9 mouse cellular contexts compared by ENCODE assay signal in the genomic region with DNA sequence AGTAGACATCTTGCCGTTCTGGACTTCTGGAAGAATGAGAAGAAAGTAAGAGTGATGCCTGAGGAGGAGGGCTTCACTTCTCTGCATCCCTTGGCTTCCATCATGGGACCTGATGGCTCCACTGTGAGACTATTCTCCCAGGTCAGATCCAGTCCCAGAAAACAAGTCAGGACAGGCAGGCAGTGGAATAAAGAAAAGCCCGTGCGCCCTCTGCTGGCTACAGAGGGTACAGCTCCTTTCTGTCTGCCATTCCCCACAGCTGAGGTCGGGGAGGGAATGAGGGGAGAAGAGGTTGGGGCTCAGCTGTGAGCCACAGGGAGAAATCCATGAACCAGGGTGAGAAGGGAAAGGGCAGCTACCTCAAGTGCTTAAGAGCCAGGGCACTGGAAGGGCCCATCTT. TPM values are rescaled to one million over a fixed set of nuclear protein-coding genes. Genes with fewer than 3 reads are reported as not detected.
A peak's percentile ranks its signal among the peaks of the same experiment; 100 is the strongest.
DNase-seq lines count a peak whose midpoint lies in the region; ATAC-seq and TF ChIP-seq lines count a peak whose summit lies in the region.
"Had no signal": no experiment of that assay in that cellular context is flagged by ENCODE, and none has a peak within 500 bp of the region (broad histone marks: within the 10 kb centered on the region; RNA-seq: fewer than 3 reads in every experiment).

No protein-coding gene starts in this region.

- H3K27me3 ChIP-seq in forebrain, embryonic 14.5 days (replicated peaks; ENCODE audit: control insufficient read depth, insufficient read depth, low read length): no peaks in the 10 kb centered on the region
- H3K27me3 ChIP-seq in liver, embryonic 14.5 days (ENCODE audit: control insufficient read depth, insufficient read depth, low read length): no peaks in the 10 kb centered on the region
- H3K27me3 ChIP-seq: heart, embryonic 15.5 days had no signal

- peak; percentile 97 for TF ChIP-seq CTCF in liver, embryonic 14.5 days (IDR thresholded peaks at IDR 0.05; ENCODE audit: low read depth)

- H3K4me2 ChIP-seq in forebrain, embryonic 14.5 days (ENCODE audit: low read length): no peak overlapping the region
- H3K4me2 ChIP-seq in liver, embryonic 14.5 days (ENCODE audit: low read depth): no peak overlapping the region
- H3K4me2 ChIP-seq: heart, embryonic 15.5 days had no signal

- H3K4me1 ChIP-seq in forebrain, embryonic 14.5 days (ENCODE audit: control insufficient read depth, insufficient read depth, low read length): peaks cover 15% of the 10 kb centered on the region
- H3K4me1 ChIP-seq in liver, embryonic 14.5 days (replicated peaks; ENCODE audit: control insufficient read depth in 2 of 2, insufficient read depth in 2 of 2, low read length in 1 of 2): no peaks in the 10 kb centered on the region

- no peak for TF ChIP-seq EP300 in liver, embryonic 14.5 days (IDR thresholded peaks at IDR 0.05; ENCODE audit: low read depth)

- H3K27ac ChIP-seq in forebrain, embryonic 14.5 days (ENCODE audit: low read depth, low read length): peak overlapping the region; percentile 5; the same call in 1 of the 2 replicates
- no peak overlapping the region for H3K27ac ChIP-seq in liver, embryonic 14.5 days
- H3K27ac ChIP-seq: heart, embryonic 15.5 days had no signal

- no peak overlapping the region for H3K4me3 ChIP-seq in forebrain, embryonic 14.5 days (ENCODE audit: low read depth, low read length)
- no peak overlapping the region for H3K4me3 ChIP-seq in liver, embryonic 14.5 days (ENCODE audit: insufficient read depth in 1 of 2, low read depth in 2 of 2, low read length in 2 of 2)
- H3K4me3 ChIP-seq: heart, embryonic 15.5 days had no signal

- DNase-seq in 416B (ENCODE audit: low read depth): peak; percentile 45
- peak; percentile 39 to 59 for DNase-seq in CD8-positive naive resting alpha-beta T cell, adult 2 months (ENCODE audit: low read depth in 2 of 2, low spot score in 2 of 2)
- DNase-seq in c-Kit-negative CD71-positive TER-119-positive erythroid progenitor cells, embryonic 14.5 days (ENCODE audit: low read depth, low spot score): peak; percentile 61
- peak; percentile 75 for DNase-seq in forebrain, embryonic 14.5 days (ENCODE audit: low spot score)
- DNase-seq in liver, embryonic 14.5 days (ENCODE audit: low read depth in 3 of 3, low spot score in 3 of 3): no peak
- peak; percentile 88 for DNase-seq in retina, embryonic 14.5 days (ENCODE audit: low spot score)
- DNase-seq in yolk sac, embryonic 10.5 days (ENCODE audit: low spot score): no peak

- H3K36me3 ChIP-seq in forebrain, embryonic 14.5 days (ENCODE audit: control insufficient read depth, insufficient read depth, low read length): peaks cover 55% of the 10 kb centered on the region
- H3K36me3 ChIP-seq in liver, embryonic 14.5 days (replicated peaks; ENCODE audit: control insufficient read depth, insufficient read depth, low read depth): peaks cover 3% of the 10 kb centered on the region; the same call in 1 of the 2 replicates

- WGBS in forebrain, embryonic 14.5 days: 22% methylated on average over 4 of the region's 4 CpGs
- 30% methylated on average over 4 of the region's 4 CpGs for WGBS in liver, embryonic 14.5 days (ENCODE audit: insufficient replicate concordance)

- ATAC-seq in forebrain, embryonic 14.5 days: no peak
- ATAC-seq in inflammation-experienced regulatory T-cells, adult 6 months: peak; percentile 34
- ATAC-seq in liver, embryonic 14.5 days (ENCODE audit: insufficient read depth): no peak

- no peak overlapping the region for H3K9ac ChIP-seq in forebrain, embryonic 14.5 days (ENCODE audit: low read length)
- no peak overlapping the region for H3K9ac ChIP-seq in liver, embryonic 14.5 days (replicated peaks)
- H3K9ac ChIP-seq: heart, embryonic 15.5 days had no signal

- no peaks in the 10 kb centered on the region for H3K9me3 ChIP-seq in forebrain, embryonic 14.5 days (replicated peaks; ENCODE audit: control insufficient read depth, low read length)
- H3K9me3 ChIP-seq in liver, embryonic 14.5 days (ENCODE audit: control insufficient read depth, low read length): no peaks in the 10 kb centered on the region
- H3K9me3 ChIP-seq: heart, embryonic 15.5 days had no signal

RNA-seq across cellular contexts. Expression of a gene that starts 24.2 kb away (rescaled TPM):
- 125 and 131 TPM in 2 replicates for polyA plus RNA-seq in forebrain, embryonic 14.5 days (2014; fragmentation: Nextera tagmentation; extraction: Ambion mirVana)
- 10 to 100 TPM; 69.3 to 98.0 (median 86.0) TPM for polyA plus RNA-seq in inflammation-experienced regulatory T-cells, adult 6 months (2017; shearing (Covaris generic))
- polyA plus RNA-seq in liver, embryonic 14.5 days (2012; rRNA removed): 31.6 and 35.3 TPM in 2 replicates
- polyA plus RNA-seq in liver, embryonic 14.5 days (2014; fragmentation: Nextera tagmentation; extraction: Ambion mirVana): 36.4 and 38.7 TPM in 2 replicates

RNA-seq across cellular contexts. Expression of a gene that starts 38.9 kb away (rescaled TPM):
- polyA plus RNA-seq in forebrain, embryonic 14.5 days (2014; fragmentation: Nextera tagmentation; extraction: Ambion mirVana): 0.32 and 0.54 TPM in 2 replicates
- 10 to 100 TPM; 18.3 to 62.3 (median 43.8) TPM for polyA plus RNA-seq in inflammation-experienced regulatory T-cells, adult 6 months (2017; shearing (Covaris generic))
- polyA plus RNA-seq in liver, embryonic 14.5 days (2012; rRNA removed): 0.52 and 0.56 TPM in 2 replicates
- polyA plus RNA-seq in liver, embryonic 14.5 days (2014; fragmentation: Nextera tagmentation; extraction: Ambion mirVana): 0.48 and 0.80 TPM in 2 replicates

RNA-seq across cellular contexts. Expression of a gene that starts 51.5 kb away (rescaled TPM):
- 17.5 and 18.9 TPM in 2 replicates for polyA plus RNA-seq in forebrain, embryonic 14.5 days (2014; fragmentation: Nextera tagmentation; extraction: Ambion mirVana)
- polyA plus RNA-seq in inflammation-experienced regulatory T-cells, adult 6 months (2017; shearing (Covaris generic)): 10 to 100 TPM in 1 of 3 experiments, 1 to 10 TPM in 2; 5.0 to 10.2 (median 8.8) TPM
- 6.4 and 7.0 TPM in 2 replicates for polyA plus RNA-seq in liver, embryonic 14.5 days (2012; rRNA removed)
- 7.3 and 9.1 TPM in 2 replicates for polyA plus RNA-seq in liver, embryonic 14.5 days (2014; fragmentation: Nextera tagmentation; extraction: Ambion mirVana)

Comparison
In these comparisons a context has a peak if more than half of its experiments do, and no peak if none do; other contexts are left out.
1. DNase-seq: peak in 416B (single experiment), CD8-positive naive resting alpha-beta T cell, adult 2 months (2 of 2), c-Kit-negative CD71-positive TER-119-positive erythroid progenitor cells, embryonic 14.5 days (single experiment), forebrain, embryonic 14.5 days (single experiment) and retina, embryonic 14.5 days (single experiment); none in liver, embryonic 14.5 days (0 of 3) and yolk sac, embryonic 10.5 days (single experiment).
2. RNA of a gene that starts 38.9 kb away (polyA plus RNA-seq): 18.3 to 62.3 TPM in inflammation-experienced regulatory T-cells, adult 6 months; 0.48 to 0.80 TPM in liver, embryonic 14.5 days and 0.32 to 0.54 TPM in forebrain, embryonic 14.5 days; every median in the first group is over 10 times any median in the second.